In the genomic region with DNA sequence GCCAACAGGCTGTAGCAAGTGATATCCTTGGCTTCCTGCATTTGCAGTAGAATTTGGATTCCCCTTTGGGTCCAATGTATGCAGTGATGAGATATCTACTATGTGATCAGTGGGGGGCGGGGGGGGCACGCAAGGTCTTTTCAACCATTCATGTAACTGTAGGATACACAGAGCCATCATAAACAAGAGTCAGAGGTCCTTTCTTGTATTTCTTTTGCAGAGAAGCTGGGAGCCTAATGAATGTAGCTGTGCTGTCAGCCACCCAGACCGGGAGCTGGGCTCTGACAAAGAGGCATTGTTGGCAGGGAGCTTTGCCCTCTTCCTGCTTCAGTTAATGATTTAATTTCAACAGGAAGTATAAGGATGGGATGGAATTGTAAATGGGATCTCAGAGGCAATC, we compare ENCODE assay signal across 10 mouse cellular contexts. TPM values are rescaled to one million over a fixed set of nuclear protein-coding genes. Genes with fewer than 3 reads are reported as not detected.
DNase-seq lines count a peak whose midpoint lies in the region; ATAC-seq and TF ChIP-seq lines count a peak whose summit lies in the region.
"Had no signal": no experiment of that assay in that cellular context is flagged by ENCODE, and none has a peak within 500 bp of the region (broad histone marks: within the 10 kb centered on the region; RNA-seq: fewer than 3 reads in every experiment).

No protein-coding gene starts in this region.

- H3K9ac ChIP-seq in lung, embryonic 16.5 days (ENCODE audit: low read length): no peak overlapping the region
- no peak overlapping the region for H3K9ac ChIP-seq in hindbrain, embryonic 12.5 days
- H3K9ac ChIP-seq in stomach, postnatal 0 days (ENCODE audit: low read length): no peak overlapping the region
- no peak overlapping the region for H3K9ac ChIP-seq in liver, postnatal 0 days (replicated peaks)
- H3K9ac ChIP-seq: heart, embryonic 15.5 days had no signal

- no peak for TF ChIP-seq CTCF in stomach, postnatal 0 days (IDR thresholded peaks at IDR 0.05; ENCODE audit: low read depth)
- no peak for TF ChIP-seq CTCF in liver, postnatal 0 days (IDR thresholded peaks at IDR 0.05; ENCODE audit: low read depth)

- no peaks in the 10 kb centered on the region; the same call in 1 of the 2 replicates for H3K4me1 ChIP-seq in lung, embryonic 16.5 days (replicated peaks; ENCODE audit: control insufficient read depth, insufficient read depth, low read length)
- peaks cover 24% of the 10 kb centered on the region for H3K4me1 ChIP-seq in hindbrain, embryonic 12.5 days
- H3K4me1 ChIP-seq in midbrain, embryonic 10.5 days: peaks cover 12% of the 10 kb centered on the region
- H3K4me1 ChIP-seq in stomach, postnatal 0 days (replicated peaks; ENCODE audit: control insufficient read depth, insufficient read depth): no peaks in the 10 kb centered on the region
- no peaks in the 10 kb centered on the region for H3K4me1 ChIP-seq in liver, postnatal 0 days (ENCODE audit: insufficient read depth)

- H3K27me3 ChIP-seq in lung, embryonic 16.5 days (ENCODE audit: control insufficient read depth, insufficient read depth, low read depth, low read length): no peaks in the 10 kb centered on the region
- H3K27me3 ChIP-seq in hindbrain, embryonic 12.5 days: no peaks in the 10 kb centered on the region
- H3K27me3 ChIP-seq in midbrain, embryonic 10.5 days (ENCODE audit: low read depth, poor library complexity, severe bottlenecking): no peaks in the 10 kb centered on the region
- H3K27me3 ChIP-seq in stomach, postnatal 0 days (ENCODE audit: control insufficient read depth, insufficient read depth, low read length): no peaks in the 10 kb centered on the region
- H3K27me3 ChIP-seq in liver, postnatal 0 days (ENCODE audit: insufficient read depth, low read length): no peaks in the 10 kb centered on the region
- H3K27me3 ChIP-seq: heart, embryonic 15.5 days had no signal

- no peak overlapping the region for H3K4me2 ChIP-seq in lung, embryonic 16.5 days (ENCODE audit: low read depth, low read length)
- H3K4me2 ChIP-seq in hindbrain, embryonic 12.5 days (replicated peaks): no peak overlapping the region
- no peak overlapping the region for H3K4me2 ChIP-seq in stomach, postnatal 0 days (replicated peaks; ENCODE audit: low read depth)
- no peak overlapping the region for H3K4me2 ChIP-seq in liver, postnatal 0 days (ENCODE audit: low read depth, low read length)
- H3K4me2 ChIP-seq: heart, embryonic 15.5 days had no signal

- 46% methylated on average over 3 of the region's 3 CpGs for WGBS in lung, embryonic 16.5 days
- 24% methylated on average over 3 of the region's 3 CpGs for WGBS in hindbrain, embryonic 12.5 days
- WGBS in midbrain, embryonic 10.5 days: 60% methylated on average over 3 of the region's 3 CpGs
- WGBS in stomach, postnatal 0 days: 59% methylated on average over 3 of the region's 3 CpGs
- 66% methylated on average over 3 of the region's 3 CpGs for WGBS in liver, postnatal 0 days (ENCODE audit: insufficient replicate concordance)

- peak; percentile 64 for ATAC-seq in lung, embryonic 16.5 days (ENCODE audit: low read depth)
- ATAC-seq in hindbrain, embryonic 12.5 days (ENCODE audit: low FRiP score): peak; percentile 51
- no peak for ATAC-seq in stomach, postnatal 0 days (ENCODE audit: low FRiP score, low TSS enrichment)
- ATAC-seq in liver, postnatal 0 days: no peak

- H3K36me3 ChIP-seq in lung, embryonic 16.5 days (ENCODE audit: control insufficient read depth, insufficient read depth, low read length): no peaks in the 10 kb centered on the region; the same call in 1 of the 2 replicates
- H3K36me3 ChIP-seq in hindbrain, embryonic 12.5 days: 0 out of 2 replicates have a peak, but pooled peaks cover 1% of the 10 kb centered on the region
- no peaks in the 10 kb centered on the region for H3K36me3 ChIP-seq in midbrain, embryonic 10.5 days
- 0 out of 2 replicates have a peak, but pooled peaks cover 2% of the 10 kb centered on the region for H3K36me3 ChIP-seq in stomach, postnatal 0 days (ENCODE audit: control insufficient read depth, insufficient read depth, low read length)
- peaks cover 6% of the 10 kb centered on the region; the same call in 1 of the 2 replicates for H3K36me3 ChIP-seq in liver, postnatal 0 days (replicated peaks; ENCODE audit: insufficient read depth, low read length)
- H3K36me3 ChIP-seq: heart, embryonic 15.5 days had no signal

- DNase-seq in lung, adult 18-20 months: no peak
- no peak for DNase-seq in midbrain, embryonic 10.5 days (ENCODE audit: low spot score)
- DNase-seq in stomach, postnatal 0 days (ENCODE audit: low spot score): peak; percentile 27
- no peak for DNase-seq in liver, postnatal 0 days
- no peak for DNase-seq in thymus, adult 18-20 months
- no peak for DNase-seq in layer of hippocampus, adult 18-20 months (ENCODE audit: low spot score in 2 of 2)
- DNase-seq: adrenal gland, postnatal 10 days had no signal

- no peak for TF ChIP-seq EP300 in stomach, postnatal 0 days (optimal IDR thresholded peaks at IDR 0.05)
- no peak for TF ChIP-seq EP300 in liver, postnatal 0 days (IDR thresholded peaks at IDR 0.05; ENCODE audit: low read depth)

- peak overlapping the region; percentile 54 for H3K27ac ChIP-seq in lung, embryonic 16.5 days (ENCODE audit: low read length)
- H3K27ac ChIP-seq in hindbrain, embryonic 12.5 days: peak overlapping the region; percentile 71
- H3K27ac ChIP-seq in midbrain, embryonic 10.5 days (replicated peaks): peak overlapping the region; percentile 67; the same call in 1 of the 2 replicates
- 0 out of 2 replicates have a peak overlapping the region, but pooled peaks have one; percentile 6 for H3K27ac ChIP-seq in stomach, postnatal 0 days (replicated peaks)
- H3K27ac ChIP-seq in liver, postnatal 0 days (ENCODE audit: low read depth): no peak overlapping the region
- H3K27ac ChIP-seq: heart, embryonic 15.5 days had no signal

- H3K9me3 ChIP-seq in lung, embryonic 16.5 days (ENCODE audit: control insufficient read depth, low read length): no peaks in the 10 kb centered on the region
- H3K9me3 ChIP-seq in hindbrain, embryonic 12.5 days (replicated peaks): no peaks in the 10 kb centered on the region
- no peaks in the 10 kb centered on the region for H3K9me3 ChIP-seq in midbrain, embryonic 10.5 days (replicated peaks)
- H3K9me3 ChIP-seq in stomach, postnatal 0 days (ENCODE audit: control insufficient read depth, low read length): no peaks in the 10 kb centered on the region
- no peaks in the 10 kb centered on the region for H3K9me3 ChIP-seq in liver, postnatal 0 days (ENCODE audit: low read length)
- H3K9me3 ChIP-seq: heart, embryonic 15.5 days had no signal

- H3K4me3 ChIP-seq in lung, embryonic 16.5 days (ENCODE audit: low read length): no peak overlapping the region
- no peak overlapping the region for H3K4me3 ChIP-seq in hindbrain, embryonic 12.5 days
- no peak overlapping the region for H3K4me3 ChIP-seq in midbrain, embryonic 10.5 days
- H3K4me3 ChIP-seq in stomach, postnatal 0 days (ENCODE audit: low read depth, low read length): no peak overlapping the region
- H3K4me3 ChIP-seq in liver, postnatal 0 days (ENCODE audit: low read depth, low read length): no peak overlapping the region
- H3K4me3 ChIP-seq: heart, embryonic 15.5 days had no signal

RNA-seq across cellular contexts. Expression of gene Dhx36, which starts 52.7 kb away (rescaled TPM):
- 16.0 and 18.6 TPM in 2 replicates for polyA plus RNA-seq in lung, embryonic 16.5 days (2015; fragmentation: Nextera tagmentation; extraction: Ambion mirVana)
- 55.7 and 56.4 TPM in 2 replicates for polyA plus RNA-seq in hindbrain, embryonic 12.5 days (2016; fragmentation: Nextera tagmentation; extraction: Ambion mirVana)
- polyA plus RNA-seq in midbrain, embryonic 10.5 days (2016; fragmentation: Nextera tagmentation; extraction: Ambion mirVana): 33.4 and 36.2 TPM in 2 replicates
- 9.6 and 10.1 TPM in 2 replicates for polyA plus RNA-seq in stomach, postnatal 0 days (2015; fragmentation: Nextera tagmentation; extraction: Ambion mirVana)
- 12.0 and 12.4 TPM in 2 replicates for polyA plus RNA-seq in liver, postnatal 0 days (2015; fragmentation: Nextera tagmentation; extraction: Ambion mirVana)
- total RNA-seq in layer of hippocampus, adult 18-20 months (2021): 10 to 100 TPM; 52.3 to 53.6 TPM

Comparison
In these comparisons a context has a peak if more than half of its experiments do, and no peak if none do; other contexts are left out.
1. ATAC-seq: peak in lung, embryonic 16.5 days (single experiment) and hindbrain, embryonic 12.5 days (single experiment); none in stomach, postnatal 0 days (single experiment) and liver, postnatal 0 days (single experiment).